Mouse (Mus musculus): ENCODE measurements around the gene Mrps15. TPM values are rescaled to one million over a fixed set of nuclear protein-coding genes. Genes with fewer than 3 reads are reported as not detected.

Gene Mrps15
- 122 and 125 TPM in 2 replicates for polyA plus RNA-seq (2015; fragmentation: Nextera tagmentation; extraction: Ambion mirVana)

DNA sequence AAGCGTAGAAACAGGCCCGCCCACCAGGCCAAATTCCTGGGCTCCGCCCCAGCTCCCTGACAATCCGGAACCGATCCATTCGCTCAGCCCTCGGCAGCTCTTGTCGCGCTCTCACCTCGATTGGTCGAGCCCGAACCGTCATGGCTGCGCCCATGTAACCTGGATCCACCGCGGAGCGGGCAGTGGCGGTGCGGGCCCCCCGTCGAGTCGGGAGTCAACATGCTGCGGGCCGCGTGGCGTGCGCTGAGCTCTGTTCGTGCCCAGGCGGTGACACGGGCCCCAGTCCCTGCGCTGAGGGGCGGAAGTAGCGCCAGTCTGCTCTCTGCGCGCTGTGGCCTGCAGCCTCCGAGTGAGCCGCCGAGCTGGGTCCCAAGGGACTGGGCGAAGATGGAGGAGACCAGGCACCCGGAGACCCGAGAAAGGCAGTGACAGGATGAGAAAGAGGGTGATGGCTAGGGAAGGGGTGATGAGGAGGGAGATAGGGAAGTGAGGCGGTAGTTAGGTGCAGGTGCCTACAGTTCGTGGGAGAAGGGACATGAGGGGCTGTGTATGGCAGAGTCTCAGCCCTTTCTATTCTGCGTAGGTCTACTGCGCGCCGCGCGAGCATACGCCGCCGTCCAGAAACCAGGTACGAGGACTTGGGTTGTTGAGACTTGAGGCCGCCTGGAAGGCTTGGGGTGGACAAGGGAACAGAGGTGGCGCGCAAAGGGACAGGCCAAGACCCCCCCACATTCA lies at the start of gene Mrps15:
TSS of gene Mrps15 (plus strand) at position 75 of the 735 bp plus-strand sequence.
- peaks cover 22% of the 10 kb centered on the region for H3K36me3 ChIP-seq (ENCODE audit: poor library complexity, severe bottlenecking)
- peak within 1 kb of the TSS; percentile 81 for H3K9ac ChIP-seq
- under 1% methylated on average over 56 of the region's 56 CpGs for WGBS
- peak within 1 kb of the TSS; percentile 84 for H3K4me3 ChIP-seq
- peak within 1 kb of the TSS; percentile 48 for H3K27ac ChIP-seq
- H3K9me3 ChIP-seq (replicated peaks): no peaks in the 10 kb centered on the region
- ATAC-seq: peak; percentile 97
- H3K4me1 ChIP-seq: peaks cover 14% of the 10 kb centered on the region
- no peaks in the 10 kb centered on the region for H3K27me3 ChIP-seq
- H3K4me2 ChIP-seq: peak within 1 kb of the TSS; percentile 93

DNA sequence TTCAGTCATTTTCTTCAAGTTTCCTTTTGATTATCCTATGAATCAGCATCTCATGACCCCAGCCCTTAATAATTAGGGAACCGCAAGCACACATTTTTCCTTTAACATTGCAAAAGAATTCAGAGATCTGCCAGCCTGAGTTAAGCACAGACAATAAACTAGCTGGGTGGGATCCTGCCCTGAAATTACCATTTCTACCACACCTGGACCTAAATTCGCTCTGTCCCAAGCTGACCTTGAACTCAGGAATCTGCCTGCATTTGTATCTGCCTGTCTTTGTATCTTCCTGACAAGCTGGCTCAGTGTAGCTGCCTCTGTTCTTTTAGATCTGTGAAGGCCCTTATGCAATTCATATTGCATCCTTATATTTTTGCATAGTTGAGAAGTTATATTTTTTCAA lies 48.9 kb upstream of the Mrps15 start:
- 84% methylated on average over 2 of the region's 2 CpGs for WGBS
- ATAC-seq: no peak
- H3K4me2 ChIP-seq: no peak overlapping the region

DNA sequence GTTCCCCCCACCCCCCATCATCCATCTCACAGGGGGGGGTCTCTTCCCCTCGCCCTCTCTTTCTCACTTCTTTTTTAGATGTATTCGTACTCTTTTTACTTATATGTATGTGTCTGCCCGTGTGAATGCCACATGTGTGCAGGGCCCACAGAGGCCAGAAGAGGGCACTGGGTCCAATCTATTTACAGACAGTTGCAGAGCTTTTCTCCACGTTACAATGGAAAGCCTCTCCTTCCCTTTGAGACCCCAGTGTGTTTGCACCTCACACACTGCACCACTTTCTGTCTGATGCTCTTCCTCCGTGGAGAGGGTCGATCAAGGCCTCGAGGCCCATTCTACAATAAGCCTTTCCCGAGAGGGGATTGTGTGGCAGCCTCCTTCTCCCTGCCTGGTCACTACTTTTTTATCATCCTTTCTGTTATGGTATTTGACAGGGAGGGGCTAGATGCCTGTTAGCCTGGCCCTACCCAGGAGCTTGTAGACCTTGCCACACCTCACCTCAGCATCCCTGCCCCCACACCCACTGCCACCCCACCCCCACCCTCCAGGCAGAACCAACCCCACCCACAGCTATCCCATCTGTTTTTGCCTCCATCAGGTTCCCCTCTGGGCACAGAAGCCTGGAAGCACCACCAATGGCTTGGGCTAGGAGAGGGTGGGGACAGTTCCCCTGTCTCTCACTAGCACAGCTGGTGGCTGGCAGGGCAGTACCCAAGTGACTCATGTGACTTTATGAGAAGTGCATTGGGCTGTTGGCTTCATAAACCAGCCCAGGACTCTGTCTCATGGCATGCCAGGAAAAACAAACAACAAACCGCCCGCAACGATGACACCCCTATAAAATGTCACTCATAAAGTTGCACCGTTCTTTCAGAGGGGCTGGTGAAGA lies 45.2 kb upstream of the Mrps15 start:
- ATAC-seq: no peak
- no peak overlapping the region for H3K4me3 ChIP-seq
- WGBS: 89% methylated on average over 12 of the region's 12 CpGs

More for the DNA sequence above, 48.9 kb upstream of the Mrps15 start:
- Histone ChIP-seq H3K36me3 (ENCODE audit: poor library complexity, severe bottlenecking) (no peaks in the 10 kb centered on the region), H3K9me3 (replicated peaks) (peaks cover 16% of the 10 kb centered on the region), H3K4me1 (no peaks in the 10 kb centered on the region), H3K27me3 (peaks cover 9% of the 10 kb centered on the region; the same call in 1 of the 2 replicates), H3K4me3 (no peak overlapping the region), H3K9ac (no peak overlapping the region), H3K27ac (no peak overlapping the region)

DNA sequence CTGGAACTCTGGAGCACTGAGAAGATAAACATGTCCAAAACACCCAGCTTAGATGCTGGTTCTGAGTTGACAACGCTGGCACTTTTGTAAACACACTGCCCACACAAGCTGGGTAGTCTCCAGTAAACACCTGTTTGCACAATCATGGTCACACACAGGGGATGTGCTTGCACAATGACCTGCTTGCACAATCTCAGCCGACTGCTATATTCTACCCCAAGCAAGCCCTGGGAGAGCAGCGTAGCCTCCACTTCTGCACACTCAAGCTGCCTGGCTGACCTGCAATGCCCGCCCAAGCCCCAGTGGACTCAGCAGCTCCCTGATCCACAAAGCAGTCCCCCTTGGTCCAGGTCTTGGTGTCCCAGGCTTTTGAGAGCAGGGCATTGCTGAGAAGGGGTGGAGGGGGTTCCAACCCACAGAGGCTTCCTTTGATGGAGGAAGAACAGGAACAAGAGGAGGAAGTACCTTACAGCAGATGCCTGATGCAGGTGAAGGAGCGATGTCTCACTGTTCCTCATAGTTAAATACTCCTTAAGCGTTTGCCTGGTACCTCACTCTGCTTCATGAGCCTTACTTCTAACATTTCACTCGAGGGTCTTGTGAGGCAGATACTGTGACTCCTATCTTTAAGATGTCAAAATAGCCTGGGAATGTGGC lies 28.9 kb upstream of the Mrps15 start:
- no peaks in the 10 kb centered on the region for H3K4me1 ChIP-seq
- no peak for ATAC-seq
- no peaks in the 10 kb centered on the region for H3K9me3 ChIP-seq (replicated peaks)
- H3K9ac ChIP-seq: no peak overlapping the region
- H3K27ac ChIP-seq: no peak overlapping the region
- no peaks in the 10 kb centered on the region for H3K36me3 ChIP-seq (ENCODE audit: poor library complexity, severe bottlenecking)
- no peak overlapping the region for H3K4me3 ChIP-seq
- WGBS: 82% methylated on average over 7 of the region's 7 CpGs
- H3K27me3 ChIP-seq: no peaks in the 10 kb centered on the region
- H3K4me2 ChIP-seq: no peak overlapping the region

More for the DNA sequence above, 45.2 kb upstream of the Mrps15 start:
- no peak overlapping the region for H3K9ac ChIP-seq
- H3K27me3 ChIP-seq: 0 out of 2 replicates have a peak, but pooled peaks cover 4% of the 10 kb centered on the region
- no peaks in the 10 kb centered on the region for H3K4me1 ChIP-seq
- H3K36me3 ChIP-seq (ENCODE audit: poor library complexity, severe bottlenecking): no peaks in the 10 kb centered on the region
- peaks cover 16% of the 10 kb centered on the region for H3K9me3 ChIP-seq (replicated peaks)
- no peak overlapping the region for H3K27ac ChIP-seq
- no peak overlapping the region for H3K4me2 ChIP-seq

DNA sequence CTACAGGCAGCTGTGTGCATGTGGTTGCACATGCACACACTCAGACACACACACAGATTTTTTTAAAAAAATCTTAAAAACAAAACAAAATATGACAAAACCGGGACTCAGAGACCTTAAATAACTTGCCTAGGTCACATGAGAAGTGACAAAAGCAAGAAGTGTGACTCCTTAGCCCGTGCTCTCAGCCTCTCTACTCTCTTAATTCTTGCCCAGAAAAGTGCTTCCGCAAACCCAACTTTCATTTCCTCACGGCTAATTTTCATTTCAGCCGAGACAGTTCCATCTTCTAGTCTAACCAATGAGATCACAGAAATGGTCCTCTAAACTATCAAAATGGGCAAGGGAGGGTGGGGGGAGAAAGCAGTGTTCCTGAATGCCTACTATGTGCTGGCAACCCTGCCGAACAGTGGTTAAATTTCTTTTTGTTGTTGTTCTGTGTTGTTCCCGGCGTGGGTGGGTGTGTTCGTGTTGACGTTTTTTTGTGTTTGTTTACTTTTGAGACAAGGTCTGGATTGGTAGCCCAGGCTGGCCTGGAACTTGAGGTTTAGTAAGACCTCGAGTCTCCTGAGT lies 27.7 kb upstream of the Mrps15 start:
- Histone ChIP-seq H3K9ac (no peak overlapping the region), H3K4me2 (no peak overlapping the region), H3K4me1 (no peaks in the 10 kb centered on the region), H3K36me3 (ENCODE audit: poor library complexity, severe bottlenecking) (no peaks in the 10 kb centered on the region), H3K27ac (no peak overlapping the region), H3K4me3 (no peak overlapping the region), H3K27me3 (no peaks in the 10 kb centered on the region), H3K9me3 (replicated peaks) (no peaks in the 10 kb centered on the region)
- no peak for ATAC-seq
- 84% methylated on average over 11 of the region's 11 CpGs for WGBS

DNA sequence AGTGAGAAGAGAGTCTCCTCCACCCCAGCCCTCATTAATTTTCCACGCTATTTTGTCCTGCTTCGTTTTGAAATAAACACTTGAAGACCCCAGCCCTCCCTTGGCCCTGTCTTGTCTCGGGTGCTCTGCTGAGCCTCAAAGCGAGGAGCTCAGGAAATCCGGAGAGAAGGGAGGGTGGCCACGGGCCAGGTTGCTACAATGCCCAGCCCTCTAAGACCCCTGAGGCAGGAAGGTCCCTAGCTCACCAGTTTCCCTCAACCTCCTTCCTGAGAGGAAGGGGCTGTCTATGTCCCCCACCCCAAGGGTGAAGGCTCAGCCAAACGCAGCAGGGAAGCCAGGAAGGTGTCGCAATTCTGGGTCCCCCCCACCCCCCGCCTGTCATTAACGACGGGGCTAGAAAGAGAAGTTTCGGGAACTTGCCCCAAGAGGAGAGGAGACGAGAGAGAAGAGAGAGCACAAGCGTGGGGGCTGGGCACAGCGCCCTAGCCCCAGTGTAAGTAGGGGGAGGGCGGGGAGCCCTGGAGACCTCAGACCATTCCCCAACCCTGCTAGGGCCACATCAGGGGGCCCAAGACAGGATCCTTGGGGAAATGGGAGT lies 22.3 kb upstream of the Mrps15 start, which contains the start of gene Csf3r:
TSS of gene Csf3r (plus strand) at position 248 of the 598 bp plus-strand sequence.
- Histone ChIP-seq H3K36me3 (ENCODE audit: poor library complexity, severe bottlenecking) (no peaks in the 10 kb centered on the region), H3K27ac (no peak within 1 kb of the TSS), H3K4me3 (no peak within 1 kb of the TSS), H3K4me1 (no peaks in the 10 kb centered on the region), H3K27me3 (no peaks in the 10 kb centered on the region), H3K9me3 (replicated peaks) (no peaks in the 10 kb centered on the region), H3K4me2 (no peak within 1 kb of the TSS), H3K9ac (no peak within 1 kb of the TSS)
- WGBS: 61% methylated on average over 16 of the region's 16 CpGs
- no peak for ATAC-seq

DNA sequence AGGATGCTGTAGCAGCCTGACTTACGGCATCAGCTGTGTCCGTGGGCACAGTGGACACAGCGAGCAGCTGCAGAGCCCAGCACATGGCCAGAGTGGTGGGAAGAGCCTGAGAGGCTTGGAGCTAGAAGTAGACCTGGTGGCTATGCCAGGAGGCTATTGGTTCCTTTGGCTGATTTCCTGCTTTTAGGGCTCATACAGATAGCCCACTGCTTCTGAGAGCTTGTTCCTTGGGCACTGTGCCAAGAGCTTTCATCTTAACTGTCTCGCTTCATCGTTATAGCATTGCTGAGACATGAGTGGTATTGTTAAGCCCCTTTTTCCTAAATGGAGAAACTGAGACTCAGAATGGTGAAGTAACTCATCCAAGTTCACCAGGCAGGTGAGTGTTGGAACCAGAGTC lies 20.9 kb upstream of the Mrps15 start:
- H3K4me1 ChIP-seq: no peaks in the 10 kb centered on the region
- no peak overlapping the region for H3K4me2 ChIP-seq
- H3K4me3 ChIP-seq: no peak overlapping the region
- no peaks in the 10 kb centered on the region for H3K9me3 ChIP-seq (replicated peaks)
- WGBS: 78% methylated on average over 5 of the region's 5 CpGs
- ATAC-seq: no peak
- no peaks in the 10 kb centered on the region for H3K36me3 ChIP-seq (ENCODE audit: poor library complexity, severe bottlenecking)
- H3K27ac ChIP-seq: no peak overlapping the region
- no peaks in the 10 kb centered on the region for H3K27me3 ChIP-seq
- H3K9ac ChIP-seq: no peak overlapping the region

DNA sequence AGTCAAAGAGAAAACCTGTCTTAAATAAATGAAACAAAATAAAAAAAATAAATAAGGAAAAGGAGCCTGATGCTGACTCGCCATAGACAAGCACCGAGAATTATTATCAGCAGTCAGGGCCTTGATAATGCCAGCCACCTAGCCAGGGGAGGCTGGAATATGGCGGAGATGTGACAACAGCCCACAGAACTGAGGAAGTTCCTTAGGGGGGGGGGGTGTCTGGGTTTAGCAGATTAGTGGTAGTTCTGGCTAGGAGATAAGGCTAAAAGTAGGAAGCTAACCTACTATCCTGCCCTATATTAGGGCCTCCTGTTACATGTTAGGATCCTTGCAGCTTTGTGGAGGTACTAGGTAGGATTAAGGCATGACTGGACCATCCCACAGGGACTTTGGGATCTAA lies 18.7 kb upstream of the Mrps15 start:
- Histone ChIP-seq H3K36me3 (ENCODE audit: poor library complexity, severe bottlenecking) (no peaks in the 10 kb centered on the region), H3K27ac (no peak overlapping the region), H3K4me2 (no peak overlapping the region), H3K4me3 (no peak overlapping the region), H3K9me3 (replicated peaks) (no peaks in the 10 kb centered on the region), H3K27me3 (no peaks in the 10 kb centered on the region), H3K9ac (no peak overlapping the region), H3K4me1 (no peaks in the 10 kb centered on the region)
- ATAC-seq: no peak
- WGBS: 87% methylated on average over 3 of the region's 3 CpGs

DNA sequence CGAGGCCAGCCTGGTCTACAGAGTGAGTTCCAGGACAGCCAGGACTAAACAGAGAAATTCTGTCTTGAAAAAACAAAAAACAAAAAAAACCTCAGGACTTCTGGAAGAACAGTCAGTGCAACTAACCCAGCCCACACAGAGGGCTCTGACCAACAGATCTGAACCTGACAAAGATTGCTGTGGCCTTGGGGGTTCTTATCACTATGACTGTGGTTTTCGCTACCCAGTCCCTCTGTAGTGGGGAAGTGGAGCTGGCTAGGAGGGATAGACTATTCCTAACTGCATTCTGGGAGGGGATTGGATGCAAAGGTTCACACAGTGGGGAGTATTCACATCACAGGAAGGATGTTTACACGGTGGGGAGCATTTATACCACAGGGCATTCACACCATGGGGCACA lies 17.7 kb upstream of the Mrps15 start:
- no peak overlapping the region for H3K4me3 ChIP-seq
- H3K36me3 ChIP-seq (ENCODE audit: poor library complexity, severe bottlenecking): no peaks in the 10 kb centered on the region
- WGBS: 74% methylated on average over 3 of the region's 3 CpGs
- ATAC-seq: no peak
- H3K4me2 ChIP-seq: no peak overlapping the region
- H3K9ac ChIP-seq: no peak overlapping the region
- no peaks in the 10 kb centered on the region for H3K27me3 ChIP-seq
- H3K4me1 ChIP-seq: no peaks in the 10 kb centered on the region
- no peaks in the 10 kb centered on the region for H3K9me3 ChIP-seq (replicated peaks)
- no peak overlapping the region for H3K27ac ChIP-seq

DNA sequence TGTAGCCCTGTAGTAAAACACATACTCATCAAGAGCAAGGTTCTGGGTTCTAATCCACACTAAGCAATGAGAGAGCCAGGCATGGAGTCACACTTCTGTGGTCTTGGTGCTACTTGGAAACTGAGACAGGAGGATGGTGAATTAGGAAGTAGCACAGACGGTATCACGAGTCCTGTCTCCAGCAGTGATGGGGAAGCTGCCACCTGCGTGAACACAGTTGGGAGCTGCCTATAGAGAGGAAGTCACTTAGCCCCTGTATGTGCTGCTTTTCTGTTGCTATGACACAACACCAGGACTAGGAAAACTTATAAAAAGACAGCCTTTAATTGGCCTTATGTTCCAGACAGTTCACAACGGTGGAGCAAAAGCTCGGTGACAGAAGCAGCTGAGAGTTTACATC lies 16.0 kb upstream of the Mrps15 start:
- Histone ChIP-seq H3K36me3 (ENCODE audit: poor library complexity, severe bottlenecking) (no peaks in the 10 kb centered on the region), H3K27ac (no peak overlapping the region), H3K4me3 (no peak overlapping the region), H3K4me2 (no peak overlapping the region), H3K27me3 (no peaks in the 10 kb centered on the region), H3K9ac (no peak overlapping the region), H3K4me1 (no peaks in the 10 kb centered on the region), H3K9me3 (replicated peaks) (no peaks in the 10 kb centered on the region)
- no peak for ATAC-seq
- WGBS: 75% methylated on average over 5 of the region's 5 CpGs

DNA sequence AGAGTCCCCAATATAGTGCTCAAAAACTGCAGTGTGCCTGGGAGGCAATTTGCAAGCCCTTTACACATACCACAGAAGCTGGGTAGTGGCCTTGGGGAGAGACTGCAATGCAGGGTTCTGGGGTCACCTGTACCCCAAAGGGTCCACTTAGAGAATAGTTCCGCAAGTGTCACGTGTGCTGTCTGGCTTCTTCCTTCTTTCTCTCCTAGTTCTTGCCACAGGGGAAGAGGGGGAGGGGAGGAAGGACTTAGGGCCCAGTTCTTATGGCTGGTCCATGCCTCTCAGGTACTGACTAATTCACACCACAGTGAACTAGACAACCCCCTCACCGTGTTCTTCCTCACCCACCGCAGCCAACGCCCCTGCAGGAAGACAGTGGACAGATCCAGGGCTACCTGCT lies 11.3 kb upstream of the Mrps15 start:
- ATAC-seq: no peak

More for the DNA sequence above, 11.3 kb upstream of the Mrps15 start:
- Histone ChIP-seq H3K4me1 (no peaks in the 10 kb centered on the region), H3K4me2 (no peak overlapping the region), H3K9me3 (replicated peaks) (no peaks in the 10 kb centered on the region), H3K36me3 (ENCODE audit: poor library complexity, severe bottlenecking) (no peaks in the 10 kb centered on the region), H3K27ac (no peak overlapping the region), H3K27me3 (no peaks in the 10 kb centered on the region), H3K9ac (no peak overlapping the region), H3K4me3 (no peak overlapping the region)
- 79% methylated on average over 5 of the region's 5 CpGs for WGBS

All from forebrain, embryonic 13.5 days (tissue).